8 mouse cellular contexts compared by ENCODE assay signal in the genomic region with DNA sequence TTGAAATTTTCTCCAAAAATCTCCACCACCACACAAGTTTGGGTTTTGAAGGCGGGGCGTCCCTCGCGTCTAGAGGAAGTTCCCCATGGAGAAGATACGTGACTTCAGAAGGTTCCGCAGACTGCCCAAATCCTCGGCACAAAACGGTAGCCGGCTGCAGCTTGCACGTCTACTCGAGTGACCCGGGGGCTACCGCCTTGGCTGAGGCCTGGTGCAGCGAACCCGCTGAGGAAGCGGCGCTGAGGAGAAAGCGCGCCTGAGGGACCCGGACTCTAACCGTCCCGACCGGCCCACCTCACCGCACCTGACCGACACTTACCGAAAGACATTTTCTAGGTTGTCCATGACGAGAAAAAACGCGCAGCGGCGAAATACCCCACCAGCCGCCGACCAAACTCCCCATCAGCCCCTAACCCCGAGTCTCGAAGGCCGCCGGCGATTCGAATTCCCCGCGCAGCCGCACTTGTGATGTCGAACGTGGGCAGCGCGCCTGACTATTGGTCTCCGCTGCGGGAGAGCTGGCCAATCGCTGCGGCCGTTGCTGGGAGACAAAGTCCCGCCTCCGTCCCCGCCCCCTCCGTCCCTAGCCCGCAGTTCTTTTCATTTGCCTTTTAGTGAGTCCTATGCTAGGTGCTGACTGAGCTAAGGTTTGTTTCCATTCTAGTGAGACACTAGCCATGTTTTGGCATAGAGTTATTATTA. TPM values are rescaled to one million over a fixed set of nuclear protein-coding genes. Genes with fewer than 3 reads are reported as not detected.
DNase-seq lines count a peak whose midpoint lies in the region; ATAC-seq and TF ChIP-seq lines count a peak whose summit lies in the region.

TSS of gene Bub1 (minus strand) at position 465 of the 702 bp plus-strand sequence.

- peak within 1 kb of the TSS; percentile 94 for H3K4me2 ChIP-seq in hindbrain, embryonic 15.5 days

- peak within 1 kb of the TSS; percentile 47 for H3K9ac ChIP-seq in hindbrain, embryonic 15.5 days

- H3K27ac ChIP-seq in hindbrain, embryonic 15.5 days (replicated peaks): peak within 1 kb of the TSS; percentile 67

- peak; percentile 59 for DNase-seq in Patski (ENCODE audit: low read depth, low spot score)
- peak; percentile 98 to 99 for DNase-seq in cerebellum, postnatal 14 days
- peak; percentile 81 to 86 for DNase-seq in frontal cortex, postnatal 25 days (ENCODE audit: low spot score in 2 of 2)
- DNase-seq in left cerebral cortex, adult 11 months (ENCODE audit: low spot score): peak; percentile 87
- peak; percentile 95 for DNase-seq in lung, postnatal 4 days
- peak; percentile 88 for DNase-seq in retina, postnatal 7 days (ENCODE audit: low read depth, low spot score)
- DNase-seq in urinary bladder, adult 2 months (ENCODE audit: low spot score): peak; percentile 76

- H3K9me3 ChIP-seq in hindbrain, embryonic 15.5 days: no peaks in the 10 kb centered on the region

- peak; percentile 83 for ATAC-seq in Patski
- peak; percentile 100 for ATAC-seq in hindbrain, embryonic 15.5 days (ENCODE audit: low FRiP score, low read depth)

- no peak for TF ChIP-seq CTCF in Patski (IDR thresholded peaks at IDR 0.05)

- CTCF ChIA-PET in Patski (lab: Charles Lee): interaction anchor here (0.7 to 3.7 kb wide), 3 partner anchors 10 to 14 kb away, joined by 3 to 12 read pairs (median 4); no protein-coding TSS in a partner anchor

- under 1% methylated on average over 56 of the region's 56 CpGs for WGBS in hindbrain, embryonic 15.5 days

- in situ Hi-C loops in Patski (cut with MboI; ENCODE audit: low pct_unique_long_range_greater_than_20kb): no loop called here

- H3K4me3 ChIP-seq in hindbrain, embryonic 15.5 days: peak within 1 kb of the TSS; percentile 60

- no peaks in the 10 kb centered on the region for H3K36me3 ChIP-seq in hindbrain, embryonic 15.5 days

- H3K27me3 ChIP-seq in Patski: peaks cover 12% of the 10 kb centered on the region
- 0 out of 2 replicates have a peak, but pooled peaks cover 2% of the 10 kb centered on the region for H3K27me3 ChIP-seq in hindbrain, embryonic 15.5 days

- peaks cover 8% of the 10 kb centered on the region for H3K4me1 ChIP-seq in hindbrain, embryonic 15.5 days (replicated peaks)

- POLR2A ChIA-PET in Patski (lab: Charles Lee): interaction anchor here (0.7 to 1.0 kb wide), 3 partner anchors 10 to 448 kb away, joined by 3 to 4 read pairs (median 3); no protein-coding TSS in a partner anchor

RNA-seq across cellular contexts. Expression of gene Bub1, which starts in this region (rescaled TPM):
- polyA plus RNA-seq in Patski (2021): 23.7 TPM
- 10.9 and 12.5 TPM in 2 replicates for polyA plus RNA-seq in hindbrain, embryonic 15.5 days (2015; fragmentation: Nextera tagmentation; extraction: Ambion mirVana)
- 0.74 and 0.83 TPM in 2 replicates for polyA plus RNA-seq in urinary bladder, adult 2 months (2012; rRNA removed)

Comparison
In these comparisons a context has a peak if more than half of its experiments do, and no peak if none do; other contexts are left out.
1. Peak in every context shown above with its lines: DNase-seq, ATAC-seq, H3K4me3 ChIP-seq and H3K27ac ChIP-seq.
2. Peak in DNase-seq in urinary bladder, adult 2 months; RNA of the gene not detected or under 1 TPM.